Comparison of ENCODE assay signal across 17 mouse cellular contexts in the genomic region with DNA sequence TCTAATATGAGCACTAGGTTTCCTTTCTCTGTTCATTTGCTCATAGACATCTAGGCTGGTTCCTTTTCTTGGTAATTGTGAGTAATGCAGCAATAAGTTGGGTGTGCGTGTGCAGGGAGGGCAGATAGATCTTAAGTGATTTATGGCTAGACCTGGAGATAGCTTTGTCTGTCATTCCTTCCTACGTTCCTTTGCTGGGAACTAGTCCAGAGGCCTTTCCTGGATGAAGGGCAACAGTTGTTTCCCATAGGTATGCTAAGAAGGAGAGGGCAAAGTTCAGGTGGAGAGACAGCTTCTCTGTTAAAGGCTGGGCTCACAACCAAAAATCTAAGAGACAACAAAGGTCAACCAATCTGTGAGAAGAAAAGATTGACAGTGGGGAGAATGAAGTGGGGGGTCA. TPM values are rescaled to one million over a fixed set of nuclear protein-coding genes. Genes with fewer than 3 reads are reported as not detected.
A peak's percentile ranks its signal among the peaks of the same experiment; 100 is the strongest.
DNase-seq lines count a peak whose midpoint lies in the region; ATAC-seq lines count a peak whose summit lies in the region.
"Had no signal": no experiment of that assay in that cellular context is flagged by ENCODE, and none has a peak within 500 bp of the region (broad histone marks: within the 10 kb centered on the region; RNA-seq: fewer than 3 reads in every experiment).

No protein-coding gene starts in this region.

- no peak overlapping the region for H3K4me2 ChIP-seq in kidney, embryonic 14.5 days (replicated peaks; ENCODE audit: low read depth, low read length)
- no peak overlapping the region for H3K4me2 ChIP-seq in kidney, embryonic 16.5 days (replicated peaks; ENCODE audit: low read depth, low read length)
- H3K4me2 ChIP-seq in midbrain, embryonic 16.5 days (ENCODE audit: low read length) = no peak overlapping the region
- H3K4me2 ChIP-seq: embryonic facial prominence, embryonic 13.5 days; forebrain, embryonic 12.5 days; heart, embryonic 12.5 days had no signal

- no peak for ATAC-seq in kidney, embryonic 14.5 days (ENCODE audit: low FRiP score, low TSS enrichment)
- ATAC-seq in kidney, embryonic 16.5 days (ENCODE audit: low FRiP score, low TSS enrichment) = no peak
- ATAC-seq in midbrain, embryonic 16.5 days = no peak
- ATAC-seq: forebrain, embryonic 16.5 days had no signal

- no peak overlapping the region for H3K9ac ChIP-seq in kidney, embryonic 14.5 days (ENCODE audit: low read depth, low read length)
- H3K9ac ChIP-seq in kidney, embryonic 16.5 days (replicated peaks; ENCODE audit: low read length) = no peak overlapping the region
- H3K9ac ChIP-seq in midbrain, embryonic 16.5 days (ENCODE audit: low read depth, low read length) = no peak overlapping the region
- H3K9ac ChIP-seq: embryonic facial prominence, embryonic 13.5 days; forebrain, embryonic 12.5 days; heart, embryonic 12.5 days had no signal

- H3K27ac ChIP-seq in kidney, embryonic 14.5 days (ENCODE audit: low read depth, low read length) = no peak overlapping the region
- H3K27ac ChIP-seq in kidney, embryonic 16.5 days (ENCODE audit: low read length) = no peak overlapping the region
- no peak overlapping the region for H3K27ac ChIP-seq in midbrain, embryonic 16.5 days (ENCODE audit: low read length)
- H3K27ac ChIP-seq: embryonic facial prominence, embryonic 13.5 days; forebrain, embryonic 12.5 days had no signal

- no peak overlapping the region for H3K4me3 ChIP-seq in kidney, embryonic 14.5 days (ENCODE audit: low read length)
- H3K4me3 ChIP-seq in kidney, embryonic 16.5 days (ENCODE audit: low read length) = no peak overlapping the region
- no peak overlapping the region for H3K4me3 ChIP-seq in midbrain, embryonic 16.5 days (ENCODE audit: low read depth, low read length)
- H3K4me3 ChIP-seq: embryonic facial prominence, embryonic 13.5 days; forebrain, embryonic 12.5 days; heart, embryonic 12.5 days had no signal

- H3K36me3 ChIP-seq in kidney, embryonic 14.5 days (ENCODE audit: control insufficient read depth, insufficient read depth, low read length) = no peaks in the 10 kb centered on the region
- no peaks in the 10 kb centered on the region for H3K36me3 ChIP-seq in kidney, embryonic 16.5 days (ENCODE audit: insufficient read depth, low read length)
- H3K36me3 ChIP-seq in midbrain, embryonic 16.5 days (ENCODE audit: control insufficient read depth, insufficient read depth, low read length) = no peaks in the 10 kb centered on the region
- H3K36me3 ChIP-seq: embryonic facial prominence, embryonic 13.5 days; forebrain, embryonic 12.5 days; heart, embryonic 12.5 days had no signal

- peak; percentile 68 for DNase-seq in kidney, adult 11 months
- DNase-seq in kidney, adult 9 months = peak; percentile 88
- DNase-seq in kidney, postnatal 14 days = peak; percentile 13
- no peak for DNase-seq in cerebellum, adult 8-10 months
- DNase-seq: adrenal gland, postnatal 10 days; cerebellum, adult 11 months; cerebellum, adult 9-11 months; cerebellum, postnatal 36 days; gastrocnemius, postnatal 14 days; heart, postnatal 36 days had no signal

- no peaks in the 10 kb centered on the region for H3K4me1 ChIP-seq in kidney, embryonic 14.5 days (ENCODE audit: control insufficient read depth, insufficient read depth, low read length)
- no peaks in the 10 kb centered on the region for H3K4me1 ChIP-seq in kidney, embryonic 16.5 days (ENCODE audit: insufficient read depth, low read length)
- no peaks in the 10 kb centered on the region for H3K4me1 ChIP-seq in midbrain, embryonic 16.5 days (ENCODE audit: control insufficient read depth, insufficient read depth, low read length)
- H3K4me1 ChIP-seq: embryonic facial prominence, embryonic 13.5 days; forebrain, embryonic 12.5 days; heart, embryonic 12.5 days had no signal

- no peaks in the 10 kb centered on the region for H3K27me3 ChIP-seq in kidney, embryonic 14.5 days (ENCODE audit: control insufficient read depth, insufficient read depth, low read length)
- H3K27me3 ChIP-seq in kidney, embryonic 16.5 days (ENCODE audit: insufficient read depth, low read length) = no peaks in the 10 kb centered on the region
- H3K27me3 ChIP-seq in midbrain, embryonic 16.5 days (ENCODE audit: control insufficient read depth, insufficient read depth, low read depth, low read length) = no peaks in the 10 kb centered on the region
- H3K27me3 ChIP-seq: embryonic facial prominence, embryonic 13.5 days; forebrain, embryonic 12.5 days; heart, embryonic 12.5 days had no signal

- no peaks in the 10 kb centered on the region for H3K9me3 ChIP-seq in kidney, embryonic 14.5 days (ENCODE audit: control insufficient read depth, low read length)
- no peaks in the 10 kb centered on the region for H3K9me3 ChIP-seq in kidney, embryonic 16.5 days (ENCODE audit: low read length)
- no peaks in the 10 kb centered on the region for H3K9me3 ChIP-seq in midbrain, embryonic 16.5 days (replicated peaks; ENCODE audit: control insufficient read depth, low read length, poor library complexity, severe bottlenecking)
- H3K9me3 ChIP-seq: embryonic facial prominence, embryonic 13.5 days; forebrain, embryonic 12.5 days; heart, embryonic 12.5 days had no signal

- 56% methylated on average over 2 of the region's 2 CpGs for WGBS in kidney, embryonic 14.5 days
- WGBS in kidney, embryonic 16.5 days = 66% methylated on average over 2 of the region's 2 CpGs
- WGBS in midbrain, embryonic 16.5 days = 81% methylated on average over 2 of the region's 2 CpGs

RNA-seq across cellular contexts. Expression of gene Sppl2a, which starts 28.7 kb away (rescaled TPM):
- 39.1 and 47.0 TPM in 2 replicates for polyA plus RNA-seq in kidney, embryonic 14.5 days (2014; fragmentation: Nextera tagmentation; extraction: Ambion mirVana)
- 41.3 and 43.3 TPM in 2 replicates for polyA plus RNA-seq in kidney, embryonic 16.5 days (2015; fragmentation: Nextera tagmentation; extraction: Ambion mirVana)
- 33.3 and 35.7 TPM in 2 replicates for polyA plus RNA-seq in midbrain, embryonic 16.5 days (2015; fragmentation: Nextera tagmentation; extraction: Ambion mirVana)

RNA-seq across cellular contexts. Expression of gene Ap4e1, which starts 46.8 kb away (rescaled TPM):
- 4.5 and 11.1 TPM in 2 replicates for polyA plus RNA-seq in kidney, embryonic 14.5 days (2014; fragmentation: Nextera tagmentation; extraction: Ambion mirVana)
- 10.0 and 11.6 TPM in 2 replicates for polyA plus RNA-seq in kidney, embryonic 16.5 days (2015; fragmentation: Nextera tagmentation; extraction: Ambion mirVana)
- 10.8 and 12.3 TPM in 2 replicates for polyA plus RNA-seq in midbrain, embryonic 16.5 days (2015; fragmentation: Nextera tagmentation; extraction: Ambion mirVana)
